Mouse (Mus musculus) heart, postnatal 36 days (tissue): ENCODE data around the gene 4930558C23Rik. TPM values are rescaled to one million over a fixed set of nuclear protein-coding genes. Genes with fewer than 3 reads are reported as not detected.
"Not testable (repeated sequence)": the region's sequence is repeated elsewhere in the genome, so short reads cannot be mapped to it uniquely, and the experiment has no call there.

Source experiments
- DNase-seq, 2 experiments: peaks; one replicate each; pipeline ENCODE4 v3.0.0; 2021 to 2022
- intact Hi-C: fragments of 180-260 bp; cut with DNase I; formaldehyde crosslinking; loops from one replicate; pipeline ENCODE4 v1.15.1; 2025
- total RNA-seq, 2 experiments: library from RNA; stranded (reverse); gene quantifications; 2 replicates each; pipeline ENCODE4 v1.2.3; 2021

The 4930558C23Rik gene
- total RNA-seq: not detected

DNA sequence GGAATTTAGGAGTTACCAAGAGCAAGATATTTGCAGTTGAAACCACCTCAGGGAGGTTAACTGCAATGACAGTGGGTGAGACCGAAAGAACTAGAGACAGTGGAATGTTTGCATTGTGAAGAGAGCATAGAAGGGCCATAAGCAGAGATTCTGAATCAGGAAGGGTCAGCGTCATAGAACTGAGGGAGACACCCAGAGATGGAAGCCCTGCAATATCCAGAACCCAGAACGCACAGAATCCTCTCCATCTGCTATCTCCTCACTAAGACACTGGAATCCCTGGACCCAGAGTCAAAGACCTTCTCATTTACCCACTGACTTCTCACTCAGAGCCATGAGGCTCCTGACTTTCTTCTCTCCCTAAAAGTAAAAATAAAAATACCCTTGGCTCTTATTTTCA is at the start of gene 4930558C23Rik:
TSS of gene 4930558C23Rik (minus strand) at position 101 of the 400 bp plus-strand sequence.
- DNase-seq: no peak
- intact Hi-C loops: no loop called here

DNA sequence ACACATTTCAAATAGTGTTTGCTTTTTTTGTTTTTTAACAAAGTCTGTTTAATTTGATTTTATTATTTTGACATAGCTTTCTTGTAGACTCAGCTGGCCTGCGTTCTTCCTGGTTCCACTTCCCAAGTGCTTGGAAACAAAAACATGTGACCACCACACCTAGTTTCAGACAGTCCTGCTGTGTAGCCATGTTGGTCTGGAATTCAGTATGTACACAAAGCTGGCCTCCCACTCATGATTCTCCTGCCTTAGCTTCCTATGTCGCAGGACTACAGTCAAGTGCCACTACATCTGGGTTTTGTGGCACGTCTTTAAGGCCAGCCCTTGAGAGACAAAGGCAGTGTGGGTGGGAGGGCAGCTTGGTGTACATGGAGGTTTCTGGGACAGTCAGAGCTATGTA is 48.3 kb upstream of the 4930558C23Rik start:
- intact Hi-C loops: loop anchor here (1.0 to 5.0 kb wide), 2 partner anchors 102 to 139 kb away; partner anchors contain the start of gene Cers2
- no peak for DNase-seq

DNA sequence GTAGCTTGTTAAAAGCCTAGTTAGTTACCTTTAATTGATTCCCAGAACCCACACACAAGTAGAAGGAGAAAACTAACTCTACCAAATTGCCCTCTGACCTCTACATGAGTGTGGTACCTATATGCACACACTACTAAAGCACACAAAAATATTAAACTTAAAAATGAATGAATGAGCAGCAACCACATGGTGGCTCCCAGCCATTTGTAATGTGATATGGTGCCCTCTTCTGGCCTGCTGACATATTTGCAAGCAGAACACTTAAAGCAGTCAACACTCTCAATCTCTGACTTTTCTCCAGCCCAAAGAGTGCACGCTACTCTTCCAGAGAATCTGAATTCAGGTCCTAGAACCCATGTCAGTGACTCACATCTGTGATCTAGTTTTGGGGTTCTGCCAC is 47.8 kb upstream of the 4930558C23Rik start:
- DNase-seq: peak; percentile 44 to 47
- intact Hi-C loops: loop anchor here (1.0 to 5.0 kb wide), 2 partner anchors 101 to 138 kb away; partner anchors contain the start of gene Cers2

DNA sequence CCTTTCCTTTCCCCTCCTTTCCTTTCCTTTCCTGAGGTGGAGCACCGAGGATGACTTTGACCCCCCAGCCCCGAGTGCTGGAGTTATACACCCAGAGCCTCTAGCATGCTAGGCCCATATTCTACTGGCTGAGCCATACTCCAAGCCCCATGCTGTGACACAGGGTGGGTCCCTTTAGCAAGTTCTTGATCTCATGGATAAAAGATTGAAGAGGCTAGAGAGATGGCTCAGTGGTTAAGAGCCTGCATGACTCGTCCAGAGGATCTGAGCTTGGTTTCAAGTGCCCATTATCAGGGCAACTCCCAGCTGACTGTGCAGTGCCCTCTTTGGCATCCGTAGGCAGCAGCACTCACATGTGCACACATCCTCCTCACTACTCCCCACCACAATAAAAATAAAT is 42.7 kb upstream of the 4930558C23Rik start:
- intact Hi-C loops: no loop called here
- DNase-seq: no peak

DNA sequence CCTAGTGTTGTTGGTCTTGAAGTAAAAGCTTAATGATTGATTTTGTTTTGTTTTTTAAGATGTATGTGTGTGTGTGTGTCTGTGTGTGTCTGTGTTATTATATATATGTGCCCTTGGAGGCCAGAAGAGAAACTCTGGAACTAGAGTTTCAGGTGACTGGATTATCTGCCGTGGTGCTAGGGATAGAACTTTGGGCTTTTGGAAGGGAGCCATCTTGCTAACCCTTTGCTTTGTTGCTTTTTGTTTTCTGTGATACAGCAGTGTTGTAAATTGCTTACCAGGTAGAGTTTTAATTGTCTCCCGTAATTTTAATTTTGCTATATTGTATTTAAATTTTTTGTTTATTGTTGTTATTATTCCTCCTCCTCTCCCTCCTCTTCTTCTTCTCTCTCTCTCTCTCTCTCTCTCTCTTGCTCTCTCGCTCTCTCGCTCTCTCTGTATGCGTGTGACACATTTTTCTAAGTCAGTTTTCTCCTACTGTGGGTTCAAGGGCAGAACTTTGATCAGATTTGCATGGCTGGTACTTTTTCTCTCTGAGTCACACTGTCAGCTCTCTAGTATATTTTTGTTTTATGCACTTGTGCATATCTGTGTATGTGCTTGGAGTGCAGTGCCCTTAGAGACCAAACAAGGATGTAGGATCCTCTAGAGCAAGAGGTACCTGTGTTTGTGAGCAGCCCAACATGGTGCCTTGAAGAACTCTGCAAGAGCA is 39.9 kb upstream of the 4930558C23Rik start:
- no peak for DNase-seq
- intact Hi-C loops: no loop called here

DNA sequence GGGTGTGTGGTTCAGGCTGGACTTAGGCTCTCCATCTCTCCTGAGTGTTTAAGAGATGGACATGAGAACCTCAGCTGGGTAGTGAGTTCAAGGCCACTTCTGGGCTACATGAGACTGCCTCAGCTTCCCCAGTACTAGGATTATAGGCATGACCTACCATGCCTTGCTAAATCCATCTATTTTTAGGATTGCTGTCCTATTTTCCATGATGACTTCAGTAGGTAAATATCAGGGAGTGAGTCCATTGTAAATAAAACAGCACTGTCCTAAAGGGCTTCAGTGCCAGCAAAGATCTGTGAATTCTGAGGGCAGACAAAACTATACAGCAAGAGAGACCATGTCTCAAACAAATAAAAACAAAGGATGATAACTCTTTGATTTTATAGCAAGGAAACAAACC is 37.0 kb upstream of the 4930558C23Rik start:
- DNase-seq: no peak
- intact Hi-C loops: no loop called here

DNA sequence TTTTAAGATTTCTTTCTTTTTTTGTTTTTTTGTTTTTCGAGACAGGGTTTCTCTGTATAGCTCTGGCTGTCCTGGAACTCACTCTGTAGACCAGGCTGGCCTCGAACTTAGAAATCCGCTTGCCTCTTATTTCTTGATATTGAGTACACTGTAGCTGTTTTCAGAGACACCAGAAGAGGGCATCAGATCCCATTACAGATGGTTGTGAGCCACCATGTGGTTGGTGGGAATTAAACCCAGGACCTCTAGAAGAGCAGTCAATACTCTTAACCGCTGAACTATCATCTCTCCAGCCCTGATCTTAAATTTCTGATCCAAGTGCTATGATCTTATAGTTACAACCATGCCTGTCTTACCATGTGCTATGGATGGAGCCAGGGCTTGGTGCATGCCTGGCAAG is 36.0 kb upstream of the 4930558C23Rik start:
- intact Hi-C loops, DNase-seq: not testable (repeated sequence)

DNA sequence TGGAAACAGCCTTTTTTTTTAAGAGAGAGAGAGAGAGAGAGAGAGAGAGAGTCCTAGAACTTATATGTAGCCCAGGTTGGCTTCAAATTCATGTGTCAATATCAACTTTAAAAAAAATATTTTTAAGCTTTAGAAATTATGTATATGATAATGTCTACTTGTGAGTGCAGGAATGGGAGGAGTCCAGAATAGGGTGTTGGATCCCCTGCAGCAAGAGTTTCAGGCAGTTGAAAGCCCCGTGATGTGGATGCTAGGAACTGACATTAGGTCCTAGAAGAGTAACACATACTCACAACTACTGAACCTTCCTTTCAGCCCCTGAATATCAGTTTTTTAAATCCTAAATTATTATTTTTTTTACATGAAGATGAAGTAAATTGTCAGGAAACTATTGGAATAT is 32.9 kb upstream of the 4930558C23Rik start:
- intact Hi-C loops: no loop called here
- no peak for DNase-seq

DNA sequence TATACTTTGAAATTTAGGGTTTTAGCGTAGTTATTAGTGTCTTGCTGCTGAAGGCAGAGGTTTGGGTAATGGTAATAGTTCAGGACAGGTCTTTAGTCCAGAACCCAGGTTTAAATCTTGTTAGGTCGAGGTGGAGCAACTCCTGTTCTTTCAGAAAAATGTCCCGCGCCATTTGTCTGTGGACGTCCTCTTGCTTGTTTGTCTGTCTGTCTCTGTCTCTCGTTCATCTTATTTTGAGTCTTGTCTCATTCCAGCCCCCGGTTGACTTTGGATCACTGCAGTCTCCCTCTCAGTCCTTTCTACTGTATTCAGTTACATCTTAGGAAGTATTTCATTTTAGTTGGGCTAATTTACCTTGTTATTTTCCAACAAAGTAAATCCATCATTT is 32.3 kb upstream of the 4930558C23Rik start:
- intact Hi-C loops: loop anchor here (5.0 kb wide), 1 partner anchor 83 kb away; no protein-coding TSS in a partner anchor
- DNase-seq: no peak

DNA sequence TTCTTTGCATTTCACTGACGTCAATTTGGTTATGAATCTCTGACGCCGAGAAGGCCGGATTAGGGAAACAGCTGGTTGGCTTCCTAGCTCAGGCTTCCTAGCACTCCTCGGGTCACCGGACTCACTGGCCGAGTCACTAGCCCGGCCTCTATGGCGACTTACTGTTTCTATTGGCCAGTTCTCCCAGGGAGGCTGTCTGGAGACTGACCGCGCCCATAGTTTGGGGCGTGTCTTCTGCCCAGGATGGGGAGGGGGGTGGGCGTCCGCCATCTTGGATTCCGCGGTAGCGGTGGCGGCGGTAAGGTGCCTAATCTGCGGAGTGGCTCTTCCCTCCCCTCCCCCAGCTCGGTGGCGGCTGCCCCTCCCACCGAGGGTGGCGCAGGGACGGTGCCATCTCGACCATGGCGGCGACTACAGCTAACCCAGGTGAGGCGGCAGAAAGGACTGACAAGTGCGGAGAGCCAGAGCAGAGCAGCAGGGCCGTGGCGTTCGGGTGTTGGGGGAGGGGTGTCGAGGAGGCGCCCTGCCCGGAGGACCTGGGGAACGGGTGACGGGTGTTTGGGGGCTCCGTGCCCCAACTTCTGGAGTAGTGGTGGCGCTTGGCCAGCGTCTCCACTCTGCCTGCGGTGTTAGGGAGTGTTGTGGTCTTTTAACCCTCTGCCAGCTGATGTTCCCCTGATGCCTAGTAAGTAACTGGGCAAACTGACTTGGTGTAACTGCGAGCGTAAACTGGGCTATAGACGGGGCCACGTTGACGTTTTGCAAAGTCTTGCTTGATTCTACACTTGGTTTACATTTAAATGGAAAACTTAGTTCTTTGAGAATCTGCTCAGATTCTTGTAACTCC is 31.7 kb upstream of the 4930558C23Rik start, which contains the start of gene Arnt:
TSS of gene Arnt (plus strand) at position 253 of the 847 bp plus-strand sequence.
- intact Hi-C loops: loop anchor here (5.0 kb wide), 1 partner anchor 82 kb away; no protein-coding TSS in a partner anchor
- DNase-seq: peak; percentile 87 to 91

DNA sequence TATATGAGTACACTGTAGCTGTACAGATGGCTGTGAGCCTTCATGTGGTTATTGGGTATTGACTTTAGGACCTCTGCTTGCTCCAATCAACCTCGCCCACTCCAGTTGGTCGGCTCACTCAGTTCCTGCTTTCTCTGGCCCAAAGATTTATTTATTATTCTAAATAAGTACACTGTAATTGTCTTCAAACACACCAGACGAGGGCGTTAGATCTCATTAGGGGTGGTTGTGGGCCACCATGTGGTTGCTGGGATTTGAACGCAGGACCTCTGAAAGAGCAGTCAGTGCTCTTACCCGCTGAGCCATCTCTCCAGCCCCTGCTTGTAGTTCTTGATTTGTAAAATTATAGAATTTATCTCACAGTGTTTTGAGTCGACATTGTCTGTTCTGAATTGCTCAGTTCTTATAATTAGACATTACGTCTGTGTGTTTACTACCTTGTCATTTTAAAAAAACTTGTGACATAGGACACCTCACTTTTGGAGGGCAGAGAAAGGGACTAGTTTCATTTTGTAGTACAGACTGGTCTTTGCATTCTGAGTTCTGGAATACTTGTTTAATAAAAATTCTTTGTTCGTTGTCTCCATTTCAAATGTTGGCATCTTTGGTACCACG is 30.8 kb upstream of the 4930558C23Rik start:
- no peak for DNase-seq
- intact Hi-C loops: loop anchor here (5.0 kb wide), 1 partner anchor 81 kb away; no protein-coding TSS in a partner anchor

DNA sequence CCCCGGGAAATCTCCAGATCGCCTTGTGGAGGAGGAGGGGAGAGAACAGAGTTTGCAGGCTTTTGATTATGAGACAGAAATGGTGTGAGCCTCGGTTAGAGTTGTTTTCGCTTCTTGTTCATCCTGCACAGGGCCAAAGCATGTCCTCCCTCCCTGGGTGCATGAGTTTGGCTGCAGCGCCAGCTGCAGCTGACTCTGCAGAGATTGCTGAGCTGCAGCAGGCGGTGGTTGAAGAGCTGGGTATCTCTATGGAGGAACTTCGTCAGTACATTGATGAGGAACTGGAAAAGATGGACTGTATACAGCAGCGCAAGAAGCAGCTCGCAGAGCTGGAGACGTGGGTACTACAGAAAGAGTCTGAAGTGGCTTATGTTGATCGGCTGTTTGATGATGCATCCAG is 25.8 kb upstream of the 4930558C23Rik start:
- intact Hi-C loops, DNase-seq: not testable (repeated sequence)

DNA sequence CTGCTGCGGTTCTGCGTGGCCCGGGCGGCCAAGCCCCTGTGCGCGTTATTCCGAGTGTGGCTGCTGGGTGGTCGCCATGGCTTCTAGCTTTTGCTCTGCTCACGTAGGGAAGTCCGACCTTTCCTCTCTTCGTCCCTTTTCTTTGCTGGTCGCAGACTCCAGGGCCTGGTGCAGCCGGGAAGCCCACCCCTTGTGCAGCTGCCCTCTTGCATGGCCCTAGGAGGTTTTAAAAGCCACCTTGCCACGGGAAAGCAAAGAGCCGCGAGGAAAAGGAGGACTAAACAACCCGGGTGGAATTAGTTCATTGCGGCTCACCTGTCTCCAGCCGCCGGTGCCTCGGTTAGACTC is 25.2 kb upstream of the 4930558C23Rik start:
- DNase-seq: peak in 1 of 2 experiments; percentile 9
- intact Hi-C loops: not testable (repeated sequence)

DNA sequence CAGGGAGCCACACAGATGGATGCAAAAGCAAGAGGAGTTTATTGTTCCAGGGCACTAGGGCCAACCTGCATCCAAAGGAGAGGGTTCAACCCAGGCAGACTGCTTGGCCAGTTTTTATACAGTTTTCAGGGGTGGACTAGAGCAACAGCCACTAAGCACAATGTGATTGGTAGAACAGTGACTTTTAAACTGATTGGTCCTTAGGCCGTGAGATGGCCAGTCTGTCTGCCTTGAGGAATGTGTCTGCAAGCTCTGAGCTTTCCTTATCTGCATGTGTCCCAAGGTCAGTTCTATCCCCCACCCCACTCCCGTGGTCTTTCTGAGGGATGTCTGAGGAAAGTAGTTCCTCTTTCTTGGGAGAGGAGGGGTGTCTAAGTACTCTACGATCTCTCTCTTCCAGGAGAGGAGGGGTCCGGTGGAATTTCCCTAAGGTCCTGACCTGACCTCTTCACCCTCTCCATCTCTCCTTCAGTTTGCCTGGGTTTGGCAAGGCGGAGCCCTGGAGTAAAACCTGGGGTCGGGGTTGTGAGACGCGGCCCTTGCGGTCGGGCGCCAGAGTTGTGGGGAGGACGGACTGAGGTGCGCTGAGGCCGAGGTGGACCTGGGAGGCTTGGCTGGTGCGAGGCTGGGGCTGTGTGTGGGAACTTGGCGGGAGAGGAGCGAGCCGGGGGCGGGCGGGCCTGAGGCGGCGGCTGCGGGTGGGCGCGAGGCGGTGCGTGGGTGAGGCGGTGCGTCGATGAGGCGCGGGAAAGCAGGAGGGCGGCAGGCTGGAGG is 24.7 kb upstream of the 4930558C23Rik start:
- intact Hi-C loops, DNase-seq: not testable (repeated sequence)

DNA sequence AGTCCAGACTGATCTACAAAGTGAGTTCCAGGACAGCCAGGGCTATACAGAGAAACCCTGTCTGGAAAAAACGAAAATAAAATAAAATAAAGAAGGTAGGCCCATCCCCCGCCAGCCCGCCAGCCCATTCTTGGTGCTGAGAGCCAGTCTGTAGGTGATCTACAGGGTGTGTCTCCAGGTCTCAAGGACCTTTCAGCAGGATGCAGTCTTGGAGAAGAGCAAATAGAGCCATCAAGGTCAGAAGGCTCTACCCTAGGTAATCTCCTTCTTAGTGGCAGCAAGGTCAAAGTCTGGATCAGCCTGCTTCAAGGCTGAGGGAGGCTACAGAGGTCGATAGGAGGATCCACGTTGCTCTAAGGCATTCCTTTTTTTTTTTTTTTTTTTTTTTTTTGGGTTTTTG is 23.8 kb upstream of the 4930558C23Rik start:
- DNase-seq, intact Hi-C loops: not testable (repeated sequence)

DNA sequence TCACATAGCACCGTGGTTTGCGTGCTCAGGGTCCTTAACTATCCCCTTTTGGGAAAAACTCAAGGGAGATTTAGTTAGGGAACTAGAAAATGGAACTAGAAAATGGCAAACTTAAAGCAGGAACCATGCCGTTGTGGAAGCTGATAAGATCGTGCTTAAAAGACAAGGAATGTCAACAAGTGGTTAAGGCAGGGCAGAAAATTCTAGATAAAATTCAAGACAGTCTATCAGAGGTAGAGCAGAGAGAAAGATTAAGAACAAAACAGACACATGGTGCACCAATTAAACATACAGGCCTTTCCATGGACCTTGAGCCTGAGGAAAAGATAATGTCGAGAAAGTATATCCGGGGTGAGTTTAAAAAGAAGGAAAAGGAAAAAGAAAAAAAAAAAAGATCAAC is 15.2 kb upstream of the 4930558C23Rik start:
- intact Hi-C loops: no loop called here
- no peak for DNase-seq

DNA sequence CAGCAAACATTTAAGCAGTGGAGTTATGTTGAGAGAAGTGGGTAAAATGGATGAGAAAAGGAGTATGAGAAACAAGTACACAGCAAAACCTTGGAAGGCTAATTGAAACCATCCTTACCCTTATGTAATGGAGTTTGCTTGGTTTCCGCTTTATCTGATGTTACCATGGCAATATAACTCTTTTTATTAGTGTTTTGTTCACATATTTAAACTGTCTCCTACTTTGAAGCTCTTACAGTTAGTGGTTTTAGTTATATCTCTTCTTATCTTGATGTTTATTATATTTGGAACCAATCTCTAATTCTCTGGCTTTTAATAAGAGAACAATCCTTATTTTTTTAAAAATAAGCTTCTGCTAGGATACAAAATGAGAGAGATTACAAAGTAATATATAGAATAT is 9.6 kb upstream of the 4930558C23Rik start:
- intact Hi-C loops: no loop called here
- DNase-seq: no peak

DNA sequence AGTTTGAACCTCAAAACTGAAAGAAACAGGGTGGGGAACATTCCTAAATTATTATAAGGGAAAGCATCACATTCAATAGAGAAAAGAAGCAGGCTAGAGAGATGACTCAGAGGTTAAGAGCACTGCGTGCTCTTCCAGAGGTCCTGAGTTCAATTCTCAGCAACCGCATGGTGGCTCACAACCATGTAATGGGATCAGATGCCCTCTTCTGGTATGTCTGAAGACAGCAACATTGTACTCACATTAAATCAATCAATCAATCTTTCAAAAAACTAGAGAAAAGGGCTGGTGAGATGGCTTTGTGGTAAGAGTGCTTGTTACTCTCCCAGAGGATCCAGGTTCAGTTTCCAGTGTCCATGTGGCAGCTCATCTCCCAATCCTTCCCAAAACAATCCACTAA is 6.2 kb upstream of the 4930558C23Rik start:
- intact Hi-C loops: no loop called here
- no peak for DNase-seq

DNA sequence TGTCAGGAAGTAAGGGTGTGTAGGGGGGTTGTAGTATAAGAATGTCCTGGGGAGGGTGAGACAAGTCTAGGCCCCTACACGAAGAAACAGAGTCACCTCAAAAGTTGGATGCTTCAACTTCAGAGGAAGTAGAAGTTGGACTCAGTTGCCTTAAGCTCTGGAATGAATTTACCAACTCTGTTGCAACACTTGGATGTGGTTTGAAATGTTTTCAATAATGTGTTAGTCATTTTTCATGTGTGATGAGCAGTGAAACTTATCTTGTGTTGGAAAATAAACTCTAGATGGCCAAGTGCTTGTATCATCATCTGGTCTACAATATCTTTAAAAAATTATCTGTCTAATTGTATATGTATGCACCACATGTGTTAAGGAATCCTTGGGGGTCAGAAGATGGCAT is 5.1 kb upstream of the 4930558C23Rik start:
- no peak for DNase-seq
- intact Hi-C loops: no loop called here

DNA sequence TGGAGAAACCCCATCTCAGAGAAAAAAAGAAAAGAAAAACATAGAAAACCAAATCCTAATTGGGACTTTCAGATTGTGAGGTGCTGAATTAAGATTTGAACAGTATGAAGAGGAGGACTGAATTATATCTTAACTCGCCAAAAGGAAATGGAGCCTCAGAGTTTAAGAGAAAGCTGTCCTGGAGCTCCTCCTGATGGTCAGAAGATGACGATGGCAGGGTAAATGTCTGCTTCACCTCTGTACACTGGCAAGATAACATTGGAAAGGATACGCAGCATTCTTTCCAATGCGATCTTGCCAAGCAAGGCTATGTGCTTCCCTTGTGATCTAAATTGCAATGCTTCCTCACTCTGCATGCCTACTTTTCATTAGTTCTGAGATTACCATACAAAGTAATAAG is 8.3 kb downstream of the 4930558C23Rik start:
- DNase-seq: peak in 1 of 2 experiments; percentile 4
- intact Hi-C loops: loop anchor here (5.0 kb wide), 1 partner anchor 82 kb away; the partner anchor contains the start of gene Cers2
